Comparison of ENCODE assay signal across 20 mouse cellular contexts in genomic region chr11:62883407-62883806, GRCm38 (mm10). TPM values are rescaled to one million over a fixed set of nuclear protein-coding genes. Genes with fewer than 3 reads are reported as not detected.
"Had no signal": no experiment of that assay in that cellular context is flagged by ENCODE, and none has a peak within 500 bp of the region (broad histone marks: within the 10 kb centered on the region; RNA-seq: fewer than 3 reads in every experiment).

No protein-coding gene starts in this region.

- H3K4me1 ChIP-seq: stomach, embryonic 15.5 days had no signal

- ATAC-seq: inflammation-experienced regulatory T-cells, adult 6 months; intestine, embryonic 16.5 days; lung, postnatal 0 days; midbrain, embryonic 13.5 days; midbrain, embryonic 16.5 days had no signal

- DNase-seq: kidney, adult 18-20 months; kidney, adult 9 months; kidney, postnatal 14 days; kidney, postnatal 4 days; lung, embryonic 14.5 days; right cerebral cortex, adult 18-20 months; right cerebral cortex, postnatal 25 days; spleen, adult 18-20 months; thymus, postnatal 36 days had no signal

- H3K27ac ChIP-seq: limb, embryonic 10.5 days; limb, embryonic 13.5 days; macrophage; midbrain, embryonic 10.5 days; midbrain, embryonic 13.5 days; stomach, embryonic 15.5 days had no signal

- H3K9me3 ChIP-seq: limb, embryonic 10.5 days; limb, embryonic 13.5 days; midbrain, embryonic 10.5 days; midbrain, embryonic 13.5 days; stomach, embryonic 15.5 days had no signal

- H3K4me2 ChIP-seq: limb, embryonic 13.5 days; lung, embryonic 14.5 days; midbrain, embryonic 13.5 days; stomach, embryonic 15.5 days had no signal

- H3K27me3 ChIP-seq: limb, embryonic 13.5 days; midbrain, embryonic 13.5 days; stomach, embryonic 15.5 days had no signal

- H3K4me3 ChIP-seq: limb, embryonic 10.5 days; limb, embryonic 13.5 days; midbrain, embryonic 10.5 days; midbrain, embryonic 13.5 days; stomach, embryonic 15.5 days had no signal

- H3K9ac ChIP-seq: limb, embryonic 13.5 days; lung, embryonic 14.5 days; midbrain, embryonic 13.5 days; stomach, embryonic 15.5 days had no signal

RNA-seq across cellular contexts. Expression of gene Fbxw10, which starts 36.5 kb away (rescaled TPM):
- total RNA-seq: liver, adult 2 months had no signal
- polyA plus RNA-seq: liver, adult 2 months had no signal
